Mouse (Mus musculus): ENCODE results near the gene Senp1.

GRCm38 (mm10) chr15:98116287-98116686 lies 22.7 kb upstream of the Senp1 start:
- TF ChIP-seq CTCF (IDR thresholded peaks at IDR 0.05; ENCODE audit: extremely low read depth, insufficient read depth, low read length) (no peak), POLR2A (IDR thresholded peaks at IDR 0.05; ENCODE audit: extremely low read depth, insufficient read depth, low read length) (no peak)

Data from cortical plate, adult 2 months (tissue).